Mouse (Mus musculus): ENCODE measurements around the gene Uqcc1. TPM values are rescaled to one million over a fixed set of nuclear protein-coding genes. Genes with fewer than 3 reads are reported as not detected.

Uqcc1 gene
- polyA plus RNA-seq, 1 experiment from 2014 or later = 77.3 TPM

- no peak overlapping the region for H3K9ac ChIP-seq (ENCODE audit: low read length)
- 68% methylated on average over 6 of the region's 6 CpGs for WGBS
- ATAC-seq (ENCODE audit: low FRiP score) = no peak
These were observed 124.7 kb downstream of the Uqcc1 start for GRCm38 (mm10) chr2:155805231-155805924.

GRCm38 (mm10) chr2:155804053-155804452, 126.1 kb downstream of the Uqcc1 start:
- Histone ChIP-seq H3K4me3 (ENCODE audit: low read depth, low read length) (no peak overlapping the region), H3K4me1 (ENCODE audit: control insufficient read depth, insufficient read depth, low read length) (no peaks in the 10 kb centered on the region), H3K27me3 (ENCODE audit: control insufficient read depth, insufficient read depth, low read length) (no peaks in the 10 kb centered on the region), H3K27ac (ENCODE audit: low read depth, low read length) (no peak overlapping the region), H3K9me3 (ENCODE audit: control insufficient read depth, low read length) (no peaks in the 10 kb centered on the region), H3K4me2 (no peak overlapping the region), H3K36me3 (ENCODE audit: control insufficient read depth, insufficient read depth, low read length) (no peaks in the 10 kb centered on the region), H3K9ac (ENCODE audit: low read length) (no peak overlapping the region)
- 85% methylated on average over 5 of the region's 5 CpGs for WGBS
- ATAC-seq (ENCODE audit: low FRiP score) = no peak
- DNase-seq (ENCODE audit: low spot score, missing footprints) = no peak

More at GRCm38 (mm10) chr2:155805231-155805924, 124.7 kb downstream of the Uqcc1 start:
- H3K36me3 ChIP-seq (ENCODE audit: control insufficient read depth, insufficient read depth, low read length) = no peaks in the 10 kb centered on the region
- no peak overlapping the region for H3K4me3 ChIP-seq (ENCODE audit: low read depth, low read length)
- no peak overlapping the region for H3K4me2 ChIP-seq
- no peak overlapping the region for H3K27ac ChIP-seq (ENCODE audit: low read depth, low read length)
- H3K4me1 ChIP-seq (ENCODE audit: control insufficient read depth, insufficient read depth, low read length) = no peaks in the 10 kb centered on the region
- no peaks in the 10 kb centered on the region for H3K9me3 ChIP-seq (ENCODE audit: control insufficient read depth, low read length)
- no peaks in the 10 kb centered on the region for H3K27me3 ChIP-seq (ENCODE audit: control insufficient read depth, insufficient read depth, low read length)
- no peak for DNase-seq (ENCODE audit: low spot score, missing footprints)

GRCm38 (mm10) chr2:155802761-155803160, 127.3 kb downstream of the Uqcc1 start:
- DNase-seq (ENCODE audit: low spot score, missing footprints) (no peak), ATAC-seq (ENCODE audit: low FRiP score) (no peak)
- Histone ChIP-seq H3K9me3 (ENCODE audit: control insufficient read depth, low read length) (no peaks in the 10 kb centered on the region), H3K27me3 (ENCODE audit: control insufficient read depth, insufficient read depth, low read length) (no peaks in the 10 kb centered on the region), H3K36me3 (ENCODE audit: control insufficient read depth, insufficient read depth, low read length) (no peaks in the 10 kb centered on the region), H3K4me2 (no peak overlapping the region), H3K27ac (ENCODE audit: low read depth, low read length) (no peak overlapping the region), H3K4me1 (ENCODE audit: control insufficient read depth, insufficient read depth, low read length) (no peaks in the 10 kb centered on the region), H3K4me3 (ENCODE audit: low read depth, low read length) (no peak overlapping the region), H3K9ac (ENCODE audit: low read length) (no peak overlapping the region)
- WGBS = 60% methylated on average over 3 of the region's 3 CpGs

- Histone ChIP-seq H3K9me3 (ENCODE audit: control insufficient read depth, low read length) (no peaks in the 10 kb centered on the region), H3K4me3 (ENCODE audit: low read depth, low read length) (no peak overlapping the region), H3K4me2 (no peak overlapping the region), H3K36me3 (ENCODE audit: control insufficient read depth, insufficient read depth, low read length) (no peaks in the 10 kb centered on the region), H3K4me1 (ENCODE audit: control insufficient read depth, insufficient read depth, low read length) (no peaks in the 10 kb centered on the region), H3K27ac (ENCODE audit: low read depth, low read length) (no peak overlapping the region), H3K27me3 (ENCODE audit: control insufficient read depth, insufficient read depth, low read length) (no peaks in the 10 kb centered on the region), H3K9ac (ENCODE audit: low read length) (no peak overlapping the region)
- ATAC-seq (ENCODE audit: low FRiP score) (no peak), DNase-seq (ENCODE audit: low spot score, missing footprints) (no peak)
- WGBS = 61% methylated on average over 3 of the region's 3 CpGs
These were observed 131.5 kb downstream of the Uqcc1 start for GRCm38 (mm10) chr2:155798613-155799012.

Other genes starting within 250 kb of the Uqcc1 start
- gene Trpc4ap, start 237.9 kb downstream of the Uqcc1 start, polyA plus RNA-seq (2014; fragmentation: Nextera tagmentation; extraction: Ambion mirVana) = 138 and 144 TPM in 2 replicates
- gene Edem2, start 200.8 kb downstream of the Uqcc1 start, polyA plus RNA-seq (2014; fragmentation: Nextera tagmentation; extraction: Ambion mirVana) = 32.3 and 34.6 TPM in 2 replicates
- not detected in 2 replicates for gene Gm17581, start 194.4 kb downstream of the Uqcc1 start, polyA plus RNA-seq (2014; fragmentation: Nextera tagmentation; extraction: Ambion mirVana)
- 2.4 and 3.2 TPM in 2 replicates for gene Procr, start 179.2 kb downstream of the Uqcc1 start, polyA plus RNA-seq (2014; fragmentation: Nextera tagmentation; extraction: Ambion mirVana)
- 2.0 and 2.1 TPM in 2 replicates for gene Mmp24, start 155.0 kb downstream of the Uqcc1 start, polyA plus RNA-seq (2014; fragmentation: Nextera tagmentation; extraction: Ambion mirVana)
- gene BC029722, start 110.9 kb downstream of the Uqcc1 start, polyA plus RNA-seq (2014; fragmentation: Nextera tagmentation; extraction: Ambion mirVana) = 7.9 and 8.0 TPM in 2 replicates
- 188 TPM in 2 replicates for gene Eif6, start 103.4 kb downstream of the Uqcc1 start, polyA plus RNA-seq (2014; fragmentation: Nextera tagmentation; extraction: Ambion mirVana)
- gene Fam83c, start 95.5 kb downstream of the Uqcc1 start, polyA plus RNA-seq (2014; fragmentation: Nextera tagmentation; extraction: Ambion mirVana) = 0.14 and 0.25 TPM in 2 replicates
- not detected in 2 replicates for gene Gm15557, start 10.4 kb upstream of the Uqcc1 start, polyA plus RNA-seq (2014; fragmentation: Nextera tagmentation; extraction: Ambion mirVana)
- 0.05 and 0.15 TPM in 2 replicates for gene Gdf5, start 15.1 kb upstream of the Uqcc1 start, polyA plus RNA-seq (2014; fragmentation: Nextera tagmentation; extraction: Ambion mirVana)
- gene Cep250, start 26.1 kb upstream of the Uqcc1 start, polyA plus RNA-seq (2014; fragmentation: Nextera tagmentation; extraction: Ambion mirVana) = 13.2 and 13.8 TPM in 2 replicates
- gene 6430550D23Rik, start 77.7 kb upstream of the Uqcc1 start, polyA plus RNA-seq (2014; fragmentation: Nextera tagmentation; extraction: Ambion mirVana) = 0.62 and 1.1 TPM in 2 replicates
- 212 and 224 TPM in 2 replicates for gene Ergic3, start 77.7 kb upstream of the Uqcc1 start, polyA plus RNA-seq (2014; fragmentation: Nextera tagmentation; extraction: Ambion mirVana)
- not detected in 2 replicates for gene Fer1l4, start 122.6 kb upstream of the Uqcc1 start, polyA plus RNA-seq (2014; fragmentation: Nextera tagmentation; extraction: Ambion mirVana)
- gene Spag4, start 134.9 kb upstream of the Uqcc1 start, polyA plus RNA-seq (2014; fragmentation: Nextera tagmentation; extraction: Ambion mirVana) = 5.9 and 6.2 TPM in 2 replicates
- 45.7 and 48.9 TPM in 2 replicates for gene Cpne1, start 181.7 kb upstream of the Uqcc1 start, polyA plus RNA-seq (2014; fragmentation: Nextera tagmentation; extraction: Ambion mirVana)
- gene Rbm12, start 181.7 kb upstream of the Uqcc1 start, polyA plus RNA-seq (2014; fragmentation: Nextera tagmentation; extraction: Ambion mirVana) = 47.7 and 48.3 TPM in 2 replicates
- 19.1 and 19.6 TPM in 2 replicates for gene Gm28036, start 196.8 kb upstream of the Uqcc1 start, polyA plus RNA-seq (2014; fragmentation: Nextera tagmentation; extraction: Ambion mirVana)
- gene Romo1, start 213.7 kb upstream of the Uqcc1 start, polyA plus RNA-seq (2014; fragmentation: Nextera tagmentation; extraction: Ambion mirVana) = 410 TPM in 2 replicates
- gene Nfs1, start 213.9 kb upstream of the Uqcc1 start, polyA plus RNA-seq (2014; fragmentation: Nextera tagmentation; extraction: Ambion mirVana) = 34.1 and 37.2 TPM in 2 replicates
- 708 and 733 TPM in 2 replicates for gene Rbm39, start 249.9 kb upstream of the Uqcc1 start, polyA plus RNA-seq (2014; fragmentation: Nextera tagmentation; extraction: Ambion mirVana)